Mouse (Mus musculus) heart, embryonic 16.5 days (tissue): ENCODE data around the gene Cacng6. TPM values are rescaled to one million over a fixed set of nuclear protein-coding genes. Genes with fewer than 3 reads are reported as not detected.

Source experiments
- ATAC-seq: fragments of 200-750 bp; cut with Nextera tagmentation; replicated peaks from 2 replicates; pipeline ENCODE4 v1.8.0; 2017; ENCODE audit warnings: moderate number of reproducible peaks; ENCODE audit not compliant: insufficient read depth, low FRiP score; ENCODE audit errors: extremely low read depth
- H3K27ac ChIP-seq: fragments of 300-500 bp; sonication (generic); 2 replicates; pipeline ENCODE4 v1.5.1; 2014; ENCODE audit warnings: mild to moderate bottlenecking, low read length, control low read depth, moderate library complexity
- H3K27me3 ChIP-seq: fragments of 300-500 bp; sonication (generic); 2 replicates; pipeline ENCODE4 v1.6.1; 2014; ENCODE audit warnings: low read length, mixed read lengths; ENCODE audit not compliant: control insufficient read depth, insufficient read depth
- H3K36me3 ChIP-seq: fragments of 300-500 bp; sonication (generic); 2 replicates; pipeline ENCODE4 v1.6.1; 2014; ENCODE audit not compliant: control insufficient read depth, insufficient read depth
- H3K4me1 ChIP-seq: fragments of 300-500 bp; sonication (generic); 2 replicates; pipeline ENCODE4 v1.6.1; 2014; ENCODE audit warnings: low read length, mixed read lengths; ENCODE audit not compliant: control insufficient read depth, insufficient read depth
- H3K4me2 ChIP-seq: fragments of 300-500 bp; sonication (generic); 2 replicates; pipeline ENCODE4 v1.6.1; 2014; ENCODE audit warnings: low read depth, mild to moderate bottlenecking, control low read depth, low read length
- H3K4me3 ChIP-seq: fragments of 300-500 bp; sonication (generic); 2 replicates; pipeline ENCODE4 v1.5.1; 2014; ENCODE audit warnings: mild to moderate bottlenecking, control low read depth, low read length
- H3K9ac ChIP-seq: fragments of 300-500 bp; sonication (generic); 2 replicates; pipeline ENCODE4 v1.6.1; 2014; ENCODE audit warnings: low read length, control low read depth
- H3K9me3 ChIP-seq: fragments of 300-500 bp; sonication (generic); replicated peaks from 2 replicates; pipeline ENCODE4 v1.6.1; 2016; ENCODE audit warnings: low read length; ENCODE audit not compliant: control insufficient read depth
- WGBS: fragments of 180-500 bp; shearing (Covaris S2); extraction: QIAGEN DNeasy Blood & Tissue Kit; methylation state at CpG from one replicate; pipeline ENCODE4 v1.1.7; 2014; 5-methylcytosine and 5-hydroxymethylcytosine counted together
- polyA plus RNA-seq: library from polyadenylated mRNA; unstranded; fragments of >200 nt; fragmentation: Nextera tagmentation; extraction: Ambion mirVana; gene quantifications from 2 replicates; pipeline ENCODE4 v1.2.1, GENCODE M21; 2015

Gene Cacng6
- polyA plus RNA-seq, 1 experiment from 2014 or later, result 15.5 TPM

- Histone ChIP-seq H3K4me1 (peaks cover 15% of the 10 kb centered on the region), H3K36me3 (no peaks in the 10 kb centered on the region), H3K4me3 (peak overlapping the region; percentile 35), H3K27ac (no peak overlapping the region), H3K9ac (no peak overlapping the region), H3K9me3 (no peaks in the 10 kb centered on the region), H3K4me2 (peak overlapping the region; percentile 66), H3K27me3 (peaks cover 58% of the 10 kb centered on the region)
- 3% methylated on average over 20 of the region's 20 CpGs for WGBS
- no peak for ATAC-seq
These were observed 12.0 kb upstream of the Cacng6 start for GRCm38 (mm10) chr7:3412036-3412435.

GRCm38 (mm10) chr7:3414888-3415287 is 9.1 kb upstream of the Cacng6 start:
- H3K4me1 ChIP-seq, result peaks cover 15% of the 10 kb centered on the region
- H3K4me2 ChIP-seq, result peak overlapping the region; percentile 91
- H3K9me3 ChIP-seq, result no peaks in the 10 kb centered on the region
- peak overlapping the region; percentile 58 for H3K4me3 ChIP-seq
- H3K27me3 ChIP-seq, result peaks cover 73% of the 10 kb centered on the region
- no peak overlapping the region for H3K27ac ChIP-seq
- peak overlapping the region; percentile 69 for H3K9ac ChIP-seq
- WGBS, result 2% methylated on average over 47 of the region's 47 CpGs
- ATAC-seq, result peak; percentile 16; the same call in 1 of the 2 replicates
- H3K36me3 ChIP-seq, result no peaks in the 10 kb centered on the region

GRCm38 (mm10) chr7:3415378-3415777 is 8.6 kb upstream of the Cacng6 start:
- WGBS, result 1% methylated on average over 58 of the region's 60 CpGs
- ATAC-seq, result peak; percentile 76

GRCm38 (mm10) chr7:3419941-3420340 is 4.1 kb upstream of the Cacng6 start:
- H3K4me3 ChIP-seq, result no peak overlapping the region
- H3K9me3 ChIP-seq, result no peaks in the 10 kb centered on the region
- H3K4me1 ChIP-seq, result peaks cover 10% of the 10 kb centered on the region; the same call in 1 of the 2 replicates
- no peak for ATAC-seq
- H3K4me2 ChIP-seq, result no peak overlapping the region
- H3K36me3 ChIP-seq, result no peaks in the 10 kb centered on the region
- H3K27me3 ChIP-seq, result peaks cover 53% of the 10 kb centered on the region
- no peak overlapping the region for H3K27ac ChIP-seq
- WGBS, result 49% methylated on average over 6 of the region's 6 CpGs
- no peak overlapping the region for H3K9ac ChIP-seq

More at GRCm38 (mm10) chr7:3415378-3415777, 8.6 kb upstream of the Cacng6 start:
- no peak overlapping the region for H3K27ac ChIP-seq
- H3K9me3 ChIP-seq, result no peaks in the 10 kb centered on the region
- H3K4me3 ChIP-seq, result peak overlapping the region; percentile 58
- H3K36me3 ChIP-seq, result no peaks in the 10 kb centered on the region
- peak overlapping the region; percentile 69 for H3K9ac ChIP-seq
- H3K4me2 ChIP-seq, result peak overlapping the region; percentile 91
- peaks cover 15% of the 10 kb centered on the region for H3K4me1 ChIP-seq
- peaks cover 73% of the 10 kb centered on the region for H3K27me3 ChIP-seq

- WGBS, result 54% methylated on average over 5 of the region's 5 CpGs
- ATAC-seq, result no peak
These were observed 3.5 kb upstream of the Cacng6 start for GRCm38 (mm10) chr7:3420466-3420865.

GRCm38 (mm10) chr7:3421297-3421696 is 2.7 kb upstream of the Cacng6 start:
- 91% methylated on average over 3 of the region's 3 CpGs for WGBS
- Histone ChIP-seq H3K4me2 (no peak overlapping the region), H3K27me3 (peaks cover 47% of the 10 kb centered on the region), H3K9me3 (no peaks in the 10 kb centered on the region), H3K9ac (no peak overlapping the region), H3K4me3 (no peak overlapping the region), H3K36me3 (no peaks in the 10 kb centered on the region), H3K4me1 (peaks cover 7% of the 10 kb centered on the region; the same call in 1 of the 2 replicates), H3K27ac (no peak overlapping the region)
- ATAC-seq, result no peak

More at GRCm38 (mm10) chr7:3420466-3420865, 3.5 kb upstream of the Cacng6 start:
- no peak overlapping the region for H3K4me2 ChIP-seq
- no peak overlapping the region for H3K4me3 ChIP-seq
- no peak overlapping the region for H3K9ac ChIP-seq
- H3K27ac ChIP-seq, result no peak overlapping the region
- H3K36me3 ChIP-seq, result no peaks in the 10 kb centered on the region
- no peaks in the 10 kb centered on the region for H3K9me3 ChIP-seq
- H3K4me1 ChIP-seq, result peaks cover 9% of the 10 kb centered on the region; the same call in 1 of the 2 replicates
- H3K27me3 ChIP-seq, result peaks cover 55% of the 10 kb centered on the region

GRCm38 (mm10) chr7:3422051-3422450 is 1.9 kb upstream of the Cacng6 start:
- H3K27ac ChIP-seq, result no peak overlapping the region
- no peak overlapping the region for H3K9ac ChIP-seq
- no peaks in the 10 kb centered on the region for H3K36me3 ChIP-seq
- H3K4me1 ChIP-seq, result peaks cover 7% of the 10 kb centered on the region; the same call in 1 of the 2 replicates
- no peak for ATAC-seq
- 57% methylated on average over 7 of the region's 7 CpGs for WGBS
- no peaks in the 10 kb centered on the region for H3K9me3 ChIP-seq
- no peak overlapping the region for H3K4me3 ChIP-seq
- peaks cover 40% of the 10 kb centered on the region for H3K27me3 ChIP-seq
- H3K4me2 ChIP-seq, result no peak overlapping the region

- Histone ChIP-seq H3K9ac (peak overlapping the region; percentile 72), H3K9me3 (no peaks in the 10 kb centered on the region), H3K4me3 (peak overlapping the region; percentile 51), H3K36me3 (no peaks in the 10 kb centered on the region), H3K4me2 (peak overlapping the region; percentile 71), H3K4me1 (peaks cover 7% of the 10 kb centered on the region; the same call in 1 of the 2 replicates), H3K27ac (peak overlapping the region; percentile 59), H3K27me3 (peaks cover 29% of the 10 kb centered on the region)
- peak; percentile 80 for ATAC-seq
- WGBS, result 1% methylated on average over 30 of the region's 30 CpGs
These were observed 565 bp upstream of the Cacng6 start for GRCm38 (mm10) chr7:3423430-3423829.

GRCm38 (mm10) chr7:3425141-3425540 is 1.1 kb downstream of the Cacng6 start:
- Histone ChIP-seq H3K9ac (no peak overlapping the region), H3K4me2 (peak overlapping the region; percentile 71; the same call in 1 of the 2 replicates), H3K27ac (no peak overlapping the region), H3K9me3 (no peaks in the 10 kb centered on the region), H3K4me1 (peaks cover 14% of the 10 kb centered on the region; the same call in 1 of the 2 replicates), H3K27me3 (peaks cover 26% of the 10 kb centered on the region), H3K4me3 (no peak overlapping the region), H3K36me3 (no peaks in the 10 kb centered on the region)
- WGBS, result 79% methylated on average over 5 of the region's 5 CpGs
- no peak for ATAC-seq
